Mouse (Mus musculus) CH12.LX (cell line): ENCODE data around the gene Runx3. TPM values are rescaled to one million over a fixed set of nuclear protein-coding genes. Genes with fewer than 3 reads are reported as not detected.
A peak's percentile ranks its signal among the peaks of the same experiment; 100 is the strongest.

ENCODE experiments used
- DNase-seq: peaks from one replicate; pipeline ENCODE4 v3.0.0-alpha.2; 2013; ENCODE audit errors: extremely low read depth
- H3K27ac ChIP-seq: 2 replicates; pipeline ENCODE4 v1.5.1; 2012; ENCODE audit warnings: low read depth, mild to moderate bottlenecking, control low read depth, moderate library complexity; ENCODE audit not compliant: insufficient read depth
- H3K27me3 ChIP-seq: replicated peaks from 2 replicates; pipeline ENCODE3; 2012; ENCODE audit warnings: inconsistent platforms
- H3K36me3 ChIP-seq, 2 experiments: replicated peaks in 1 of 2; 2 replicates each; pipeline versions ENCODE3 to v1.6.1; 2012; ENCODE audit warnings: inconsistent platforms in 1 of 2, low read length in 1 of 2, mild to moderate bottlenecking in 1 of 2, mixed read lengths in 1 of 2, moderate library complexity in 1 of 2; ENCODE audit not compliant: control insufficient read depth in 1 of 2, insufficient read depth in 1 of 2
- H3K4me1 ChIP-seq, 2 experiments: 2 replicates each; pipeline ENCODE4 v1.6.1; 2012; ENCODE audit warnings: inconsistent platforms in 1 of 2, moderate library complexity in 1 of 2; ENCODE audit not compliant: insufficient read depth in 2 of 2, control insufficient read depth in 1 of 2
- H3K4me2 ChIP-seq: 2 replicates; pipeline ENCODE4 v1.6.1; 2012; ENCODE audit warnings: low read depth, mild to moderate bottlenecking, control low read depth; ENCODE audit not compliant: poor library complexity, insufficient read depth, severe bottlenecking
- H3K4me3 ChIP-seq, 3 experiments: fragments of 150-350 bp in 1 of 3; sonication (generic) in 1 of 3; replicated peaks in 1 of 3; 2 replicates each; pipeline versions ENCODE3 to v1.5.1; 2011 to 2012; ENCODE audit warnings: low read depth in 2 of 3, low read length in 2 of 3, mild to moderate bottlenecking in 2 of 3, moderate library complexity in 2 of 3, control low read depth in 1 of 3, improper control_type of control experiment in 1 of 3, inconsistent platforms in 1 of 3, mixed read lengths in 1 of 3; ENCODE audit not compliant: poor library complexity in 1 of 3
- H3K79me2 ChIP-seq: replicated peaks from 2 replicates; pipeline ENCODE4 v1.6.1; 2012; ENCODE audit warnings: mild to moderate bottlenecking, moderate library complexity; ENCODE audit not compliant: control insufficient read depth, poor library complexity, insufficient read depth, severe bottlenecking; ENCODE audit errors: extremely low read depth
- H3K9ac ChIP-seq: 2 replicates; pipeline ENCODE4 v1.6.1; 2012; ENCODE audit warnings: low read depth, mild to moderate bottlenecking, control low read depth, moderate library complexity; ENCODE audit not compliant: insufficient read depth
- H3K9me3 ChIP-seq: replicated peaks from 2 replicates; pipeline ENCODE3; 2012; ENCODE audit warnings: low read length, inconsistent platforms, mixed read lengths
- BHLHE40 ChIP-seq: IDR thresholded peaks from 2 replicates; pipeline ENCODE4 v1.6.1; 2011; ENCODE audit warnings: mild to moderate bottlenecking, low read depth, low read length, improper control_type of control experiment
- CHD1 ChIP-seq: IDR thresholded peaks from 2 replicates; pipeline ENCODE4 v1.6.1; 2012; ENCODE audit warnings: low read depth, low read length, improper control_type of control experiment, inconsistent platforms
- CHD2 ChIP-seq: IDR thresholded peaks from 2 replicates; pipeline ENCODE4 v1.6.1; 2011; ENCODE audit warnings: low read length, improper control_type of control experiment
- CTCF ChIP-seq, 2 experiments: IDR thresholded peaks in 1 of 2; conservative IDR thresholded peaks in 1 of 2; 2 replicates each; pipeline ENCODE4 v1.5.1; 2011 to 2012; ENCODE audit warnings: low read depth in 2 of 2, low read length in 2 of 2, improper control_type of control experiment in 1 of 2, inconsistent platforms in 1 of 2, mild to moderate bottlenecking in 1 of 2, moderate library complexity in 1 of 2
- E2F4 ChIP-seq: IDR thresholded peaks from 2 replicates; pipeline ENCODE4 v1.6.1; 2011; ENCODE audit warnings: low read depth, low read length, improper control_type of control experiment; ENCODE audit not compliant: insufficient replicate concordance
- ELF1 ChIP-seq: IDR thresholded peaks from 2 replicates; pipeline ENCODE4 v1.6.1; 2014; ENCODE audit warnings: low read depth, mild to moderate bottlenecking, inconsistent platforms, low read length, improper control_type of control experiment
- EP300 ChIP-seq: IDR thresholded peaks from 2 replicates; pipeline ENCODE4 v1.6.1; 2011; ENCODE audit warnings: low read length, improper control_type of control experiment
- ETS1 ChIP-seq: conservative IDR thresholded peaks from 2 replicates; pipeline ENCODE4 v1.6.1; 2012; ENCODE audit warnings: low read depth, mild to moderate bottlenecking, inconsistent platforms, low read length, improper control_type of control experiment, moderate library complexity
- GABPA ChIP-seq: IDR thresholded peaks from 2 replicates; pipeline ENCODE4 v1.6.1; 2012; ENCODE audit warnings: low read depth, low read length, improper control_type of control experiment, inconsistent platforms; ENCODE audit not compliant: insufficient replicate concordance
- HCFC1 ChIP-seq: IDR thresholded peaks from 2 replicates; pipeline ENCODE4 v1.6.1; 2012; ENCODE audit warnings: low read depth, mild to moderate bottlenecking, inconsistent platforms, low read length, improper control_type of control experiment
- IRF4 ChIP-seq: IDR thresholded peaks from 2 replicates; pipeline ENCODE4 v1.6.1; 2014; ENCODE audit warnings: low read depth, mild to moderate bottlenecking, inconsistent platforms, low read length, improper control_type of control experiment
- JUN ChIP-seq: IDR thresholded peaks from 2 replicates; pipeline ENCODE4 v1.6.1; 2011; ENCODE audit warnings: low read depth, mild to moderate bottlenecking, low read length, improper control_type of control experiment, moderate library complexity; ENCODE audit not compliant: insufficient read depth
- JUND ChIP-seq: conservative IDR thresholded peaks from 2 replicates; pipeline ENCODE4 v1.6.1; 2011; ENCODE audit warnings: low read depth, low read length, improper control_type of control experiment
- KAT2A ChIP-seq: IDR thresholded peaks from 2 replicates; pipeline ENCODE4 v1.6.1; 2012; ENCODE audit warnings: low read length, improper control_type of control experiment, inconsistent platforms; ENCODE audit not compliant: insufficient replicate concordance
- MAFK ChIP-seq: IDR thresholded peaks from 2 replicates; pipeline ENCODE4 v1.6.1; 2011; ENCODE audit warnings: low read length, improper control_type of control experiment; ENCODE audit not compliant: insufficient replicate concordance
- MAX ChIP-seq: IDR thresholded peaks from 2 replicates; pipeline ENCODE4 v1.6.1; 2011; ENCODE audit warnings: low read length, improper control_type of control experiment
- MAZ ChIP-seq: IDR thresholded peaks from 2 replicates; pipeline ENCODE4 v1.6.1; 2012; ENCODE audit warnings: low read depth, mild to moderate bottlenecking, inconsistent platforms, low read length, improper control_type of control experiment, moderate library complexity
- MEF2A ChIP-seq: IDR thresholded peaks from 2 replicates; pipeline ENCODE4 v1.6.1; 2014; ENCODE audit warnings: low read depth, mild to moderate bottlenecking, inconsistent platforms, low read length, improper control_type of control experiment, borderline replicate concordance
- MXI1 ChIP-seq: IDR thresholded peaks from 2 replicates; pipeline ENCODE4 v1.6.1; 2011; ENCODE audit warnings: mild to moderate bottlenecking, low read depth, low read length, improper control_type of control experiment
- MYC ChIP-seq: IDR thresholded peaks from 2 replicates; pipeline ENCODE4 v1.6.1; 2011; ENCODE audit warnings: low read depth, mild to moderate bottlenecking, improper control_type of control experiment, low read length
- NELFE ChIP-seq: IDR thresholded peaks from 2 replicates; pipeline ENCODE4 v1.6.1; 2011; ENCODE audit warnings: low read depth, low read length, improper control_type of control experiment
- NRF1 ChIP-seq: IDR thresholded peaks from 2 replicates; pipeline ENCODE4 v1.6.1; 2014; ENCODE audit warnings: low read depth, mild to moderate bottlenecking, inconsistent platforms, low read length, improper control_type of control experiment, moderate library complexity
- PAX5 ChIP-seq: IDR thresholded peaks from 2 replicates; pipeline ENCODE4 v1.6.1; 2012; ENCODE audit warnings: low read length, inconsistent platforms, mixed read lengths
- POLR2A ChIP-seq: IDR thresholded peaks from 2 replicates; pipeline ENCODE4 v1.6.1; 2011; ENCODE audit warnings: low read depth, mild to moderate bottlenecking, improper control_type of control experiment, low read length
- POLR2AphosphoS2 ChIP-seq: IDR thresholded peaks from 2 replicates; pipeline ENCODE4 v1.6.1; 2011; ENCODE audit warnings: low read depth, low read length, improper control_type of control experiment
- RAD21 ChIP-seq: IDR thresholded peaks from 2 replicates; pipeline ENCODE4 v1.6.1; 2011; ENCODE audit warnings: low read depth, mild to moderate bottlenecking, low read length, improper control_type of control experiment, moderate library complexity
- RCOR1 ChIP-seq: conservative IDR thresholded peaks from 2 replicates; pipeline ENCODE4 v1.6.1; 2012; ENCODE audit warnings: low read depth, mild to moderate bottlenecking, inconsistent platforms, low read length, improper control_type of control experiment
- SIN3A ChIP-seq: IDR thresholded peaks from 2 replicates; pipeline ENCODE4 v1.6.1; 2012; ENCODE audit warnings: low read length, improper control_type of control experiment, inconsistent platforms
- SMC3 ChIP-seq: IDR thresholded peaks from 2 replicates; pipeline ENCODE4 v1.6.1; 2011; ENCODE audit warnings: low read depth, low read length, improper control_type of control experiment
- TBP ChIP-seq: conservative IDR thresholded peaks from 2 replicates; pipeline ENCODE4 v1.6.1; 2011; ENCODE audit warnings: low read depth, low read length, improper control_type of control experiment
- TCF12 ChIP-seq: IDR thresholded peaks from 2 replicates; pipeline ENCODE4 v1.6.1; 2014; ENCODE audit warnings: low read depth, mild to moderate bottlenecking, inconsistent platforms, low read length, improper control_type of control experiment
- UBTF ChIP-seq: IDR thresholded peaks from 2 replicates; pipeline ENCODE4 v1.6.1; 2012; ENCODE audit warnings: low read depth, mild to moderate bottlenecking, inconsistent platforms, low read length, improper control_type of control experiment, moderate library complexity
- USF1 ChIP-seq: IDR thresholded peaks from 2 replicates; pipeline ENCODE4 v1.6.1; 2014; ENCODE audit warnings: low read depth, mild to moderate bottlenecking, inconsistent platforms, low read length, improper control_type of control experiment
- USF2 ChIP-seq: conservative IDR thresholded peaks from 2 replicates; pipeline ENCODE4 v1.6.1; 2011; ENCODE audit warnings: low read depth, low read length, improper control_type of control experiment
- ZC3H11A ChIP-seq: IDR thresholded peaks from 2 replicates; pipeline ENCODE4 v1.6.1; 2012; ENCODE audit warnings: low read depth, mild to moderate bottlenecking, inconsistent platforms, low read length, improper control_type of control experiment
- ZKSCAN1 ChIP-seq: IDR thresholded peaks from 2 replicates; pipeline ENCODE4 v1.6.1; 2012; ENCODE audit warnings: low read depth, inconsistent platforms, low read length, improper control_type of control experiment, borderline replicate concordance
- ZMIZ1 ChIP-seq: IDR thresholded peaks from 2 replicates; pipeline ENCODE4 v1.6.1; 2012; ENCODE audit warnings: low read depth, mild to moderate bottlenecking, inconsistent platforms, low read length, improper control_type of control experiment
- ZNF384 ChIP-seq: IDR thresholded peaks from 2 replicates; pipeline ENCODE4 v1.6.1; 2012; ENCODE audit warnings: low read depth, low read length, improper control_type of control experiment, inconsistent platforms
- dilution Hi-C: fragments of 300-500 bp; cut with MboI; formaldehyde crosslinking; loops from 2 replicates; pipeline ENCODE4 v1.14.3; 2020; ENCODE audit warnings: low sequenced_read_pairs; ENCODE audit not compliant: extremely low pct_unique_long_range_greater_than_20kb, extremely low pct_ligation_motif_present
- in situ Hi-C: fragments of 300-500 bp; cut with MboI; formaldehyde crosslinking; loops from 3 replicates; pipeline ENCODE4 v1.14.3; 2019; ENCODE audit warnings: low sequenced_read_pairs, low pct_ligation_motif_present, low pct_unique_long_range_greater_than_20kb, mixed read lengths
- polyA plus RNA-seq: library from polyadenylated mRNA; unstranded; fragments of >175 nt; gene quantifications from 2 replicates; pipeline ENCODE4 v1.2.1, GENCODE M21; 2012; ENCODE audit warnings: low read depth; ENCODE audit not compliant: insufficient read length
- total RNA-seq, 2 experiments: library from RNA; depleted of rRNA; stranded (reverse); fragments of 300-350 nt in 1 of 2; fragments of >200 nt in 1 of 2; gene quantifications; 2 replicates each; pipeline ENCODE4 v1.2.3; 2012 to 2014

The Runx3 gene
- total and polyA plus RNA-seq, 3 experiments: 5.0 to 61.1 (median 19.7) TPM

- dilution Hi-C loops: no loop called here
- H3K79me2 ChIP-seq: peaks cover 5% of the 10 kb centered on the region; the same call in 1 of the 2 replicates
- no peaks in the 10 kb centered on the region for H3K27me3 ChIP-seq
- peaks cover 0 to 37% of the 10 kb centered on the region in 2 experiments for H3K36me3 ChIP-seq
- H3K4me1 ChIP-seq: peaks cover 39 to 90% of the 10 kb centered on the region in 2 experiments
- peak; percentile 35; the same call in 1 of the 2 replicates for TF ChIP-seq TBP
- no peak for TF ChIP-seq JUN
- TF ChIP-seq PAX5: no peak
- TF ChIP-seq ZMIZ1: no peak
- TF ChIP-seq USF2: no peak
- peak; percentile 84 for TF ChIP-seq ETS1
- TF ChIP-seq POLR2AphosphoS2: no peak
- no peak for TF ChIP-seq SMC3
- no peak for TF ChIP-seq MXI1
- TF ChIP-seq MEF2A: peak; percentile 72
- no peak for TF ChIP-seq UBTF
- no peak for TF ChIP-seq ZKSCAN1
- TF ChIP-seq E2F4: no peak
- no peak for TF ChIP-seq ZNF384
- no peak for TF ChIP-seq SIN3A
- no peak for TF ChIP-seq USF1
- no peak; the same call in 1 of the 2 replicates for TF ChIP-seq TCF12
- peak; percentile 60; the same call in 1 of the 2 replicates for TF ChIP-seq CHD2
- TF ChIP-seq MAFK: no peak
- TF ChIP-seq GABPA: no peak
- no peak for TF ChIP-seq RCOR1
- no peak for TF ChIP-seq HCFC1
- no peak for TF ChIP-seq CHD1
- no peak for TF ChIP-seq NRF1
- no peak for TF ChIP-seq KAT2A
- no peak for TF ChIP-seq RAD21
- TF ChIP-seq POLR2A: peak; percentile 50
- TF ChIP-seq CTCF (conservative IDR thresholded peaks at IDR 0.05 in 1 of 2, IDR thresholded peaks at IDR 0.05 in 1 of 2; ENCODE audit: low read depth in 2 of 2, low read length in 2 of 2): no peak
- no peak for TF ChIP-seq ELF1
- TF ChIP-seq BHLHE40: peak; percentile 66
- no peak for TF ChIP-seq ZC3H11A
- TF ChIP-seq NELFE: no peak
- TF ChIP-seq MYC: no peak
- TF ChIP-seq IRF4: peak; percentile 74; the same call in 1 of the 2 replicates
- TF ChIP-seq EP300: peak; percentile 39
- no peak for TF ChIP-seq JUND
- TF ChIP-seq MAZ: no peak
- no peak for TF ChIP-seq MAX
- peak overlapping the region; percentile 98 for H3K27ac ChIP-seq
- H3K4me2 ChIP-seq: peak overlapping the region; percentile 44
- peak overlapping the region; percentile 27 to 45 (median 40) for H3K4me3 ChIP-seq
- peak overlapping the region; percentile 41 for H3K9ac ChIP-seq
- H3K9me3 ChIP-seq: no peaks in the 10 kb centered on the region
- in situ Hi-C loops: no loop called here
- peak; percentile 87 for DNase-seq
These were observed 15.8 kb downstream of the Runx3 start for GRCm38 (mm10) chr4:135136202-135136601.
